Mouse (Mus musculus) urinary bladder, postnatal 36 days (tissue): ENCODE data around the gene Lsm14a.

ENCODE experiments used
- DNase-seq, 2 experiments: peaks; one replicate each; pipeline ENCODE4 v3.0.0; 2022; ENCODE audit warnings: low spot score in 2 of 2, mixed read lengths in 1 of 2

Lsm14a gene

DNA sequence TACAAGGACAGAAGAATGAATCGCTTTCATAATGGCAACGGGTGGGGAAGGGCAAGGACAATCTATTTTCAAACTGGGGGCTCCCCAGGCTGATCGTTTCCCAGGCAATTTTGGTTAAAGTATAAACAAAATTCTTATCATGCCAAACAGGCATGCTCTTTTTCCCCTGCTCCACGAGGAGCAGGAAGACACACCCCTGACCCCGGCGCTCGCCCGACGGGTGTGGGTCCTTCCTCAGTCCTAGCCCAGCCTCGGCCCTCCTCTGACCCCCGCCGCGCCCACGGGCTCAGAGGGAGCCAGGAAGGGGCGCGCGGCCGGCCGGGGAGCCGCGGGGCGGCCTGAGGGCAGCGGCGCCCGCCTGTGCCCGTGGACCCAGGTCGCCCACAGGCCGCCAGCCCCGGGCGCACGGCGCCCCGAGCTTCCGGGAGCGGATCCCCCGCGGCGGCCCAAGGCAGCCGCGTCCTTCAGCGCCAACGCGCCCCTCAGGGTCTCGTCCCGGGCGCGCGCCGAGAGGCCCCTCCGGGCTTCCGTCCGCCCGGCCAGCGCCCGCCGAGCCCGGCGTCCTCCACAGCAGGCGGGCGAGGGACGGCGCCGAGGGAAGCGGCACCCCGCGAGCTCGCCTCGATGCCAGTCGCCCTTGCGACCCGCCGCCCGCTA, 80.2 kb downstream of the Lsm14a start:
- DNase-seq = peak in 1 of 2 experiments; percentile 59

- no peak for DNase-seq
Measured at GRCm38 (mm10) chr7:34309186-34309764, 83.8 kb downstream of the Lsm14a start.

- DNase-seq = no peak
Measured at GRCm38 (mm10) chr7:34308586-34308985, 84.5 kb downstream of the Lsm14a start.

DNA sequence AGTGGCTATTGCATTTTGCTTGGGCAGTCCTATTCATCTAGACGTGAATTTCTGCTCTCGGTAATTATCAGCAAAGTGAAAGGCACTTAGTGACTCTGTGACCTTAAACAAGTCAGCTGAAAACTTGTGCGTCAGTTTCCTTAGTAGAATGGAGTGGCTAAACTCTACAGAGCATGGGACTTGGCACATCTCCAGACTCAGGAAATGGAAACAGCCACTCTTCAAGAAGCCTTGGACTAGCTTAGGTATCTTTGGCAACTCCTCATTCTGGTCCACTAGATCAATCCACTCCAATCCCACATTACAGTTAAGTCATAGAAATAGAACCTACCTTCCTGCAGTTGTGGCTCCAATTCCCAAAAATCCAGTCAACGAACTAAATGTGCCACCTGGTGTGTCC, 87.7 kb downstream of the Lsm14a start:
- DNase-seq = no peak

- no peak for DNase-seq
Measured at GRCm38 (mm10) chr7:34302651-34303050, 90.5 kb downstream of the Lsm14a start.

- DNase-seq = no peak
Measured at GRCm38 (mm10) chr7:34301952-34302351, 91.2 kb downstream of the Lsm14a start.

DNA sequence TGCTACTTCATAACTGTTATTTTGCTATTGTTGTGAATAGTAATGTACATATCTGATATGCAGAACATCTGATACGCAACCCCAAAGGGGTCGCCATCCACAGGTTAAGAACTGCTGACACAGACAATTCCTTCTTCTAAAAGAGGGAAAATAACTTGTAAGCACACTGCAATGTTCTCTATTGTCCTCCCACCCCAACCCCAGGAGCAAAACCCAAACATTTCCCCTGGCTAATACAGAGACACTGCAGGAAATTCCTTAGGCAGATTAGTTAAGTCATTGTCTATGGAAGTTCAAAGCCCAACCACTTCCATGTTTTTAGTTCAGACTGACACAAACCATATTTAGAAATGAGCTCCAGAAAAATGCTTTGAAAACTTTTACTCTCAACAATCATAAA, 94.3 kb downstream of the Lsm14a start:
- DNase-seq = no peak

DNA sequence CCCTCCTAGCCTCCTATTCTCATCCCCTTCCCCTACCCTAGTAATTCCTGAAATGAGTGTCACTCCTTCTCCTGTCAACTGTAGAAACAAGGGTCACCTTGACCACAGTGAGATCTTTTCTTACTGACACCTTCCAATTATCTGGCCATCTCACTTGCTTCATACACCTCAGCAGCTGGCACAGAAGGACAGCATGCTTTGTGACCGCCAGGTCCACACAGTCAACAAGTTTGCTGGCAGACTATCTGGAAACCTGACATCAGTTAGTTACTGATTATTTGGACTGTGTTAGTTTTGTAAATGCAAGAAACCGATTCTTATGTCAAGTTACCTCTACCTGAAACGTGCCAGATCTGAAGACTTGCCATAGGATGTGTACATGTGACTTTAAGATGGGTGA, 97.0 kb downstream of the Lsm14a start:
- no peak for DNase-seq
